Mouse (Mus musculus) liver, embryonic 14.5 days (tissue): ENCODE results near the gene Chid1. TPM values are rescaled to one million over a fixed set of nuclear protein-coding genes. Genes with fewer than 3 reads are reported as not detected.
A peak's percentile ranks its signal among the peaks of the same experiment; 100 is the strongest.

ENCODE experiments used
- ATAC-seq: fragments of 200-750 bp; cut with Nextera tagmentation; 2 replicates; pipeline ENCODE4 v1.8.0; 2017; ENCODE audit warnings: moderate number of reproducible peaks, mild to moderate bottlenecking, moderate library complexity; ENCODE audit not compliant: insufficient read depth
- DNase-seq, 3 experiments: peaks; one replicate each; pipeline ENCODE4 v3.0.0-alpha.2; 2012 to 2013; ENCODE audit warnings: low read depth in 3 of 3, low spot score in 3 of 3
- H3K27ac ChIP-seq: fragments of 300-500 bp; sonication (generic); 2 replicates; pipeline ENCODE4 v1.5.1; 2014; ENCODE audit warnings: moderate library complexity, mild to moderate bottlenecking, control low read depth, inconsistent platforms
- H3K27me3 ChIP-seq: fragments of 300-500 bp; sonication (generic); 2 replicates; pipeline ENCODE4 v1.6.1; 2014; ENCODE audit warnings: mild to moderate bottlenecking, low read length, moderate library complexity; ENCODE audit not compliant: control insufficient read depth, insufficient read depth
- H3K36me3 ChIP-seq: fragments of 300-500 bp; sonication (generic); replicated peaks from 2 replicates; pipeline ENCODE4 v1.6.1; 2014; ENCODE audit warnings: low read depth; ENCODE audit not compliant: control insufficient read depth, insufficient read depth
- H3K4me1 ChIP-seq, 2 experiments: fragments of 200-500 bp in 1 of 2; fragments of 300-500 bp in 1 of 2; sonication (generic) in 1 of 2; replicated peaks; 2 replicates each; pipeline ENCODE4 v1.6.1; 2012 to 2014; ENCODE audit warnings: antibody characterized with exemption in 1 of 2, inconsistent platforms in 1 of 2, low read length in 1 of 2; ENCODE audit not compliant: control insufficient read depth in 2 of 2, insufficient read depth in 2 of 2
- H3K4me2 ChIP-seq: fragments of 300-500 bp; sonication (generic); 2 replicates; pipeline ENCODE4 v1.6.1; 2014; ENCODE audit warnings: low read depth, mild to moderate bottlenecking, control low read depth, moderate library complexity
- H3K4me3 ChIP-seq, 2 experiments: fragments of 200-500 bp in 1 of 2; fragments of 300-500 bp in 1 of 2; sonication (generic) in 1 of 2; 2 replicates each; pipeline ENCODE4 v1.5.1; 2012 to 2014; ENCODE audit warnings: low read depth in 2 of 2, low read length in 2 of 2, mild to moderate bottlenecking in 2 of 2, control low read depth in 1 of 2, inconsistent platforms in 1 of 2, moderate library complexity in 1 of 2; ENCODE audit not compliant: insufficient read depth in 1 of 2
- H3K9ac ChIP-seq: fragments of 300-500 bp; sonication (generic); replicated peaks from 2 replicates; pipeline ENCODE4 v1.6.1; 2014; ENCODE audit warnings: mild to moderate bottlenecking, control low read depth, moderate library complexity
- H3K9me3 ChIP-seq: fragments of 300-500 bp; sonication (generic); 2 replicates; pipeline ENCODE4 v1.6.1; 2016; ENCODE audit warnings: low read length, mixed read lengths; ENCODE audit not compliant: control insufficient read depth
- CTCF ChIP-seq: IDR thresholded peaks from 2 replicates; pipeline ENCODE4 v1.5.1; 2016; ENCODE audit warnings: antibody characterized with exemption, low read depth, control low read depth
- EP300 ChIP-seq: IDR thresholded peaks from 2 replicates; pipeline ENCODE4 v1.6.1; 2016; ENCODE audit warnings: antibody characterized with exemption, low read depth
- WGBS: fragments of 180-500 bp; shearing (Covaris S2); extraction: QIAGEN DNeasy Blood & Tissue Kit; methylation state at CpG from one replicate; pipeline ENCODE4 v1.1.7; 2014; ENCODE audit not compliant: insufficient replicate concordance; 5-methylcytosine and 5-hydroxymethylcytosine counted together
- polyA plus RNA-seq, 2 experiments: library from polyadenylated mRNA; depleted of rRNA in 1 of 2; stranded (reverse) in 1 of 2; unstranded in 1 of 2; fragments of >200 nt; fragmentation: Nextera tagmentation in 1 of 2; extraction: Ambion mirVana in 1 of 2; gene quantifications; 2 replicates each; pipeline versions ENCODE4 v1.2.1 to v1.2.3; 2012 to 2014

Chid1 gene
- polyA plus RNA-seq, 2 experiments, result 12.1 to 23.0 TPM

DNA sequence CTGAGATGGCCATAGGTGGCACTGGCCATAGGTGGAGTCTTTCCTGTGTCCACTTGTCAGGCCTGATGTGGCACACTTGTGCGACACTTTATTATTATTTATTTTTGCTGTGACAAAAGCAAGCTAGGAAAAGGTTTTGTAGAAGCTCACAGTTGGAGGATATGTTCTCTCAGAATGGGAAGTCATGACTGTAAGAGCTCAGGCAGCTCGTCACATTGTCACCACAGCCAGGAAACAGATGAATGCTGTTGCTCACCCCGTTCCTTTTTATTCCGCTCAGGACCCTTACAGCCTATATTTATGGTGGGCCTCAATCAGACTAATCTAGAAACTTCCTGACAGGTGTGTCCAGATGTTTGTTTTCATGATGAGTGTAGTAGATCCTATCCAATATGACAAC lies 20.8 kb upstream of the Chid1 start:
- peaks cover 4% of the 10 kb centered on the region for H3K36me3 ChIP-seq
- no peaks in the 10 kb centered on the region for H3K9me3 ChIP-seq
- peaks cover 72 to 73% of the 10 kb centered on the region in 2 experiments for H3K4me1 ChIP-seq
- DNase-seq (no peak), ATAC-seq (no peak)
- H3K4me3 ChIP-seq, result no peak overlapping the region
- H3K27me3 ChIP-seq, result no peaks in the 10 kb centered on the region
- H3K9ac ChIP-seq, result peak overlapping the region; percentile 64
- WGBS, result 51% methylated on average over 4 of the region's 4 CpGs
- peak overlapping the region; percentile 87 for H3K4me2 ChIP-seq
- TF ChIP-seq CTCF, result no peak
- TF ChIP-seq EP300, result no peak
- peak overlapping the region; percentile 100 for H3K27ac ChIP-seq

DNA sequence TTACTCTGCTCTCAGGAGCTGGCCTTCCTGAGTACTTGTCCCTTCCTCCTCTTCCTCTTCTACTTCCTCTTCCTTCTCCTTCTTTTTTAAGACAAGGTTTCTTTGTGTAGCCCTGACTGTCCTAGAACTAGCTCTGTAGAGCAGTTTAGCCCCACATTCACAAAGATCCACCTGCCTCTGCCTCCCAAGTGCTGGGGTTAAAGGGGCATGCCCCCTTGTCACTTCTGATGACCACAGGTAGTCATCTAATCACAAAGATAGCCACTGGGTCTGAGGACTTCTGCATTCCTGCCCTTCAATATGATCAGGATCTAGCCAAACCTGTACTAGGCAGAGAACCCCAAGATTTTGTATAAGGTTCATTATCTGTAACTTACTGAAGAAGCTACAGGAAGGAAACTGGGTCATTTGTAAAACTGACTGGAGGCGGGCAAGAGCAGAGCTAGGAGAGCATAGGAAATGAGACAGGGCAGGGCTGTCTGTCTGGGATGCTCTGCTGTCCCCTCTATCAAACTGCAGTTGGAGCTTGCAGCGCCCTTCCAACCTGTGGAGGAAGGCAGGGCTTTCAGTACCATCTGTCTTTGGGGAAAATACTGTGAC lies 20.2 kb upstream of the Chid1 start:
- ATAC-seq, result no peak
- peak overlapping the region; percentile 64 for H3K9ac ChIP-seq
- no peaks in the 10 kb centered on the region for H3K27me3 ChIP-seq
- peak overlapping the region; percentile 87 for H3K4me2 ChIP-seq
- no peak overlapping the region for H3K4me3 ChIP-seq
- WGBS, result 40% methylated on average over 2 of the region's 2 CpGs
- H3K27ac ChIP-seq, result peak overlapping the region; percentile 100
- H3K9me3 ChIP-seq, result no peaks in the 10 kb centered on the region
- no peak for TF ChIP-seq EP300
- peaks cover 2% of the 10 kb centered on the region; the same call in 1 of the 2 replicates for H3K36me3 ChIP-seq
- DNase-seq, result no peak
- H3K4me1 ChIP-seq, result peaks cover 69 to 72% of the 10 kb centered on the region in 2 experiments

DNA sequence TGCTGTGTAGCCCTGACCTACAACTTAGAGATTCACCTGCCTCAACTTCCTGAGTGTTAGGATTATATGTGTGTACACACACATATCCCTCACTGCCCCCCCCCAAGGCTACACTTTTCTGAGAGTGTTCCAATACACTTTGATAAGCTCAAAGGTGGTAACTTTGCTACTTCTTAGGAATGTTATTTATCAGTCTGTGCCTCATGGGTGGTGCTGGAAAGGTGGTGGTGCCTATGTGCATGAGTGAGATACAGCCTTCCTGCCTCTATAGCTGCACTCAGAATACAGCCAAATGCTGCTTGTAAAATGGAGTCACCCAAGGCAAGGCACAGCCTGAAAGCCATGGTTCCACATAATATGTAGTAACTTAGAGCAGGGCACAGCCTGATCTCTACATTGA lies 19.3 kb upstream of the Chid1 start:
- peak overlapping the region; percentile 64 for H3K9ac ChIP-seq
- ATAC-seq (peak; percentile 73), DNase-seq (peak; percentile 79 to 88 (median 87))
- no peaks in the 10 kb centered on the region for H3K27me3 ChIP-seq
- H3K27ac ChIP-seq, result peak overlapping the region; percentile 100
- peak overlapping the region; percentile 87 for H3K4me2 ChIP-seq
- H3K4me1 ChIP-seq, result peaks cover 60 to 63% of the 10 kb centered on the region in 2 experiments
- no peak for TF ChIP-seq CTCF
- TF ChIP-seq EP300, result peak; percentile 87
- H3K36me3 ChIP-seq, result no peaks in the 10 kb centered on the region
- no peak overlapping the region for H3K4me3 ChIP-seq
- no peaks in the 10 kb centered on the region for H3K9me3 ChIP-seq

DNA sequence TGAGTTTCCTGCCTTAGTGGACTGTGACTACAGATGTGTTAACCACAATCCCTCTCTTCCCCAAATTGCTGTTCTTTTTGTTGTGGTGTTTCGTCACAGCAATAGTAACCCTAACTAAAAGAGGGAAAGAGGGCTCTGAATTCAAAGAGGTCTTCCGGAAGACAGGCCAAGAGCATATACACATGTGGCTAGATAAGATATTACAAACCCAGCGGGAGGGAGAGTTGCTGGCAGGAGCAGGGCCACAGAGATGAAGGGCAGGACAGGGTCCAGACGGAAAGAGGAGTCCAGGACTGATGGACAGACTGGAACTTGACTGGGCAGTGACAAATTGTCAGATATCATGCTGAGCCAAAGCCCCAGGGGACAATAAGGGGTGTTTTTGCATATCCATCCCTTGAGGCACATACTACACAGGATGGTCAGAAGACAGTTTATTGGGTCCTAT lies 18.7 kb upstream of the Chid1 start:
- WGBS, result 6% methylated on average over 4 of the region's 4 CpGs

DNA sequence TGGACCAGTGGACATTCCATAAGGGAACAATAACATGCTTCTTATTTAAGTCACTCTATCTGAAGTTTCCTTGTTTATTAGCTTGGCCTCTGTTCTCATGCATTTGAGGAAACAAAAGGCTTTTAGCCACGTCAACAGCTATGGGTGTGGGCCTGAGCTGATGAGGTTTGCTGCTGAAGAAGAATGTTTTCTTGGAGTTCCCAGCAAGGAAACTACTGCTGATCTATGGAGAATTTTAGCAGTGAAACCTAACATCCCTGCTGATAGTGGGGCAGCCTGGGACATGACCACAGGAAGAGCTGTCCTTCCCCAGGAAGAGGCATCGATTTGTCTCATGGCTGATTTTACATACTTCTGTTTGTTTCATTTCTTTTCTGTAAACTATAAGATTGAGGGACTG lies 10.8 kb upstream of the Chid1 start:
- Histone ChIP-seq H3K36me3 (no peaks in the 10 kb centered on the region), H3K27me3 (no peaks in the 10 kb centered on the region), H3K4me1 (no peaks in the 10 kb centered on the region), H3K4me2 (no peak overlapping the region), H3K4me3 (no peak overlapping the region), H3K9me3 (no peaks in the 10 kb centered on the region), H3K9ac (no peak overlapping the region), H3K27ac (no peak overlapping the region)
- ATAC-seq, result peak; percentile 24; the same call in 1 of the 2 replicates
- WGBS, result 49% methylated on average over 2 of the region's 2 CpGs
- TF ChIP-seq EP300, result no peak
- no peak for TF ChIP-seq CTCF
- no peak for DNase-seq

More for the DNA sequence above, 18.7 kb upstream of the Chid1 start:
- ATAC-seq, result peak; percentile 64
- TF ChIP-seq EP300 (peak; percentile 85), CTCF (no peak)
- H3K9me3 ChIP-seq, result no peaks in the 10 kb centered on the region
- peak overlapping the region; percentile 64 for H3K9ac ChIP-seq
- H3K27me3 ChIP-seq, result no peaks in the 10 kb centered on the region
- H3K4me3 ChIP-seq, result peak overlapping the region; percentile 30 to 47
- peaks cover 57% of the 10 kb centered on the region in 2 experiments for H3K4me1 ChIP-seq
- peak overlapping the region; percentile 100 for H3K27ac ChIP-seq
- DNase-seq, result peak; percentile 74 to 78 (median 77)
- peak overlapping the region; percentile 87 for H3K4me2 ChIP-seq
- H3K36me3 ChIP-seq, result no peaks in the 10 kb centered on the region
